Mouse (Mus musculus): Measurements from ENCODE around the gene Ftsj1.

Ftsj1 gene

DNA sequence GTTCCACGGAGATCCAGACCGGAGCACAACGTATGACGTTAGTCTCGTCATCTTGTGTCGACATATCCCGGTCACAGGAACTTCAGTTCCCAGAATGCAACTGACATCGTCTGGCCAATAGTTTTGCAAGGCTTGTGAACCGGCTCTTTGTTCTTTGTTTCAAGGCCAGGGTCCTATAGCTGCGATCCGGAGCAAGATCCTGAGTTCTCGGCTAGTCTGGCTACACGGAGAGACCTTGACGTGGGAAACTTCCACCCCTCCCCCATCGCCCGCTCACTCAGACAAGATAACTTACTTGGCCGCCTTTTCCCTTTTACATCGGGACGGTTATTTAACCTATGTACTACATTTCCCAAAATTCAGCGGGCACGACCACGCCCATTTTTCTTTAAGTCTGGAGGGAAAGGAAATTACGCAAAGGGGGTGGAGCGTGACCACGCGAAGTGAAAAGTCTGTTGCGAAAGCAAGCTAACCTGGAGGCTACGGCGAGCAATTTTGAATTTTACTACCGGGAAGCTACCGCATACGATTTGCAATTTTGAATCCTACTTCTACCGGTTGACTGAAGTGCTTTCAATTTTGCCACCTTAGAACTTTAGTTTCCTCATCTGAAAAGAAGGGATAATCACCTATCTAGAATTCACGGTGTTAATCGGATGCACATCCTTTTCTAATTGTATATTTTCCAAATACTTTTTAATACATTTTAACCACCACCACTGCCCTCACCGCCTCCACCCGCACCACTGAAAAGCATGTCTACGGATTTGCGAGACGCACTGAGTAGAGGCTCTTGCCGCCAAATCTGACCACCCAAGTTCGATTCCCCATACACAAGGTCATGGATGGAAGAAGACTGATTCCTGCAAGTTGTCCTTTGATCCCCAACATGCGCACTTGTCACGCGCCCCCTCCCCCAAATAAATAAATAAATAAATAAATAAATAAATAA, at the start of gene Ftsj1:
Ftsj1 (minus strand) TSS at position 73 of the 952 bp plus-strand sequence.
- peak; percentile 79 for DNase-seq (ENCODE audit: low read depth, low spot score)

- no peak for DNase-seq (ENCODE audit: low read depth, low spot score)
Measured at GRCm38 (mm10) chrX:8288621-8289020, 36.4 kb upstream of the Ftsj1 start.

- no peak for DNase-seq (ENCODE audit: low read depth, low spot score)
Measured at GRCm38 (mm10) chrX:8274056-8274455, 21.9 kb upstream of the Ftsj1 start.

GRCm38 (mm10) chrX:8272000-8272399, 19.8 kb upstream of the Ftsj1 start:
- no peak for DNase-seq (ENCODE audit: low read depth, low spot score)

GRCm38 (mm10) chrX:8271083-8271820, 19.0 kb upstream of the Ftsj1 start, which contains the start of gene Slc38a5:
Gene Slc38a5 (plus strand): TSS chrX:8271133.
- DNase-seq (ENCODE audit: low read depth, low spot score) = no peak

GRCm38 (mm10) chrX:8264222-8264621, 12.0 kb upstream of the Ftsj1 start:
- no peak for DNase-seq (ENCODE audit: low read depth, low spot score)

DNA sequence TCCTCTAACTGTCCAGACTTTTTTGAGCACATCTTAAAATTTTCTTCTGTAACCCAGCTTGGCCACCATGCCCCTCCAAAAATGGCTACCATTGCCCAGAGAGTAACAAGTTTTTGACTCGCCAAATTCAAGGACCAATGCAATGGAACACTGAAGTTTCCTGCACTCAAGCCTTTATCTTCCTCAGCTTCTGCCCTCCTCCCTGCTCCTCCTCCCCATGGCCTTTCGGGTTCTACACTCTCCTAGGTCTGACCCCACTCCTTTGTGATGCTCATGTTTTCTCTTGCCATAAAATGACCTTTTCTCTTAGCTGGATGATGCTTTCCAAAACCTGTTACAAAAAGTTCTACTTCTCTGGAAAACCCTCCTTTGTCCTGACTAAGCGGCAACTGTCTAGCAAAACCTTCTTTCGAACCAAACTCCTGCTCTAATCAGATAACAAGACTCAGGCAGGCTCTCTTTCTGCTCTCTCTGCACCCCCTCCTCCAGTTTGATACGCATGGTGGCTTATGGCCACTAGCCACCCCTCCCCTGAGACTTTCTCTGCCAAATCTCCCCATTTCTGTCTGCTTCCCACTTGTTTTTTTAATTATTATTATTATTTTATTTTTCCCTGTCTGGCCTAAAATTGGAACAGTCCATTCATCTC, 11.1 kb upstream of the Ftsj1 start:
- no peak for DNase-seq (ENCODE audit: low read depth, low spot score)

- DNase-seq (ENCODE audit: low read depth, low spot score) = no peak
Measured at GRCm38 (mm10) chrX:8259478-8259877, 7.3 kb upstream of the Ftsj1 start.

DNA sequence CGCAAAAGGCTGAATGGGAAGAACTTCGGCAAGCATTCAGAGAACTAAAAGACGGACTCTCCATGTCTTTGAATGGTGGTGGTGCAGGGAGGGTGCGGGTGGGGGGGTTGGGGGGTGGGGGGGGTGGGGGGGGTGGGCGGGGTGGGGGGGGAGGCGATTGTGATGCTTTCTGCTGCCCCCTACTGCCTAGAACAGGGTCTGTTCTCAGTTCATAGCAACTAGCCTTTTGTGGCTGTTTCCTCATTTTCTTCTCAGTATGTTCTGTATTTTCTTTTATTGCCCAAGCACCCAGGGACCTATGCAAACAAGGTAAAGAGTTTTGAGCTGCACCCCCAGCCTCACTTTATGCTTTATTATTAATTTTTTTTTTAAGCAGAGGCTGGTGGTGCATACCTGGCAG, 3.6 kb upstream of the Ftsj1 start:
- DNase-seq (ENCODE audit: low read depth, low spot score) = no peak

GRCm38 (mm10) chrX:8253711-8254110, 1.5 kb upstream of the Ftsj1 start:
- DNase-seq (ENCODE audit: low read depth, low spot score) = no peak

- DNase-seq (ENCODE audit: low read depth, low spot score) = no peak
Measured at GRCm38 (mm10) chrX:8251789-8252333, 345 bp downstream of the Ftsj1 start.

DNA sequence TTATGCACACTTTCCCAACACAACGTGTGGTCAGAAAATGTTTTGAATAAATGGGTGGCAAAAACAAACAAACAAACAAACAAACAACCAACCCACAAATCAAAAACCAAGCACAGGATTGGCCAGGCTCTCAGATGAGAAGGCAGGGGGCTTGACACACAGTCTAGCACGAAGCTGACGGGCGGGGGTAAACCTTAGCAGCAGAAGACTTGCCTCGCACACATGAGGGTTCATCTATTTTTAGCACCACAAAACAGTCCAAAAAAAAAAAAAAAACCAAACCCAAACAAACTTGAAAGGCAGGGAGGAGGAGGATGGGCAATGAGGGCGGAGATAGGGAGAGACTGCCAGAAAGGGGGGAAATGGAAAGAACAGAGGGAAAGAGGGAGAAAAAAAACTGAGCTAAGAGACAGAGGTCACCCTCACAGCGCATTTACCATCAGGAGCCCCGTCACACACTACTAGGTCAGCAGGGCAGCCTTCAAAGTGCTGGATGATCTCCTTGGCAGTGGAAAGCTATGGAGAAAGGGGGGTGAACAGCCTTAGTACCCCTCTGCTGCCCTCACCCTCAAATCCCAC, 3.6 kb downstream of the Ftsj1 start:
- DNase-seq (ENCODE audit: low read depth, low spot score) = no peak

DNA sequence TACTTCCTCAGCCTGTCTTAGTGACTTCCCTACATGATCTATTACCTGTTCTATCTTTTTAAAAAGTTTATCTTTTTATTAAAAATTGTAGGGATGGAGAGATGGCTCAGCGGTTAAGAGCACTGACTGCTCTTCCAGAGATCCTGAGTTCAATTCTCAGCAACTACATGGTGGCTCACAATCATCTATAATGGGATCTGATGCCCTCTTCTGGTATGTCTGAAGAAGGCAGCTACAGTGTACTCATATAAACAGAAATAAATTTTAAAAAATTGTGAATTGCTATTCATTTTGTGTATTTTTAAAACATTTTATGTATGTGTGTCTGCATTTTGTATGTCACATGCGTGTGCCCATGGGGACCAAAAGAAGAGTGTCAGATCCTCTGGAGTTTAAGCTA, 4.5 kb downstream of the Ftsj1 start:
- no peak for DNase-seq (ENCODE audit: low read depth, low spot score)

- DNase-seq (ENCODE audit: low read depth, low spot score) = no peak
Measured at GRCm38 (mm10) chrX:8238804-8239395, 13.3 kb downstream of the Ftsj1 start.

DNA sequence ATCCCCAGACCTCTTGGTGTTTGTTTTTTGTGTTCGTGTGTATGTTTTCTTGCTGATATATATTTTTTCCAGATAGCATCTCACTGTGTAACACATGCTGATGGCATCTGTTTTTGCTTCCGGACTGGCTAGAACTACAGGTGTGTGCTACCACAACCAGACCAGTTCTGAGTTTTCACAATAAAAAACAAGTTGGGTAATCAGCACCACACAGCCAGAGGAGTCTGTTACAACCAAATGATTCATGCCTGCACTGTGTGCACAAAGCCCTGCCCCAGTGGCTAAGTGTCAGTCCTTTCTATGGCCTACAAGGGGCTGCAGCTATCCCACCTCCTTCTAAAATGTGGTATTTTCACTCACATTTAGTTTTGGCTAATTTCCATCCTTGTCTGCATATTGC, 15.5 kb downstream of the Ftsj1 start:
- no peak for DNase-seq (ENCODE audit: low read depth, low spot score)

GRCm38 (mm10) chrX:8233602-8234001, 18.6 kb downstream of the Ftsj1 start:
- DNase-seq (ENCODE audit: low read depth, low spot score) = no peak

DNA sequence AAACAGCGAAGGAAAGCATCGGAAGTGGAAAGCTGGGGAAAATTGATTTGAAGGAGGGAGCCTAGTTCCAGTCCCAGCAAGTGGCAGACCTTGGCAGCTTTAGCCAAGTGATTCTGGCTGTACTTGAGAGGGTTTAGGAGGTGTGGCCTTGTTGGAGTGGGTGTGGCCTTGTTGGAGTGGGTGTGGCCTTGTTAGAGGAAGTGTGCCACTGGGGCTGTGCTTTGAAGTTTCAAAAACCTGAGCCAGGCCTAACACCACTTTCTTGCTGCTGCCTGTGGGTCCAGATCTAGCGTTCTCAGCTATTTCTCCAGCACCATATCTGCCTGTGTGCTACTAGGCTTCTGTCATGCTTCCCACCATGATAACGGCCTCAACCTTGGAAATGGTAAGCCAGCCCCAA, 21.9 kb downstream of the Ftsj1 start:
- DNase-seq (ENCODE audit: low read depth, low spot score) = no peak

DNA sequence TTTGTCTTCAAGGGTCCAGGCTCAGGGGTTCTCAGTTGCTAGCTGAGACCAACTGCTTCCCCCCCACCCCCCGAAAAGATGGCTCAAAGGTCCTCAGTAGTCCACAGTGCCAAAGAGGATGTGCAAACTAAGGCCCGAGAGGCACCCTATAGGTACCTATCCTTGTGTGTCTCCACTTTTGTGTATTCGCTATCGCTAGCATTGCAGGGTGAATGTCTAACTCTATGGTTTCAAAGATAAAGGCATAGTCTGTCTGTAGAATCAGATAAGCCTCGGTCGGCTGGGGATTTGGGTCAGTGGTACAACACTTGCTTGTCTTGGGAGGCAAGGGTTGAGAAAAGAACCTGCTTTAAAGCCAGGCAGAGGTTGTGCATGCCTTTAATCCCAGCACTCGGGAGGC, 28.7 kb downstream of the Ftsj1 start:
- DNase-seq (ENCODE audit: low read depth, low spot score) = no peak

DNA sequence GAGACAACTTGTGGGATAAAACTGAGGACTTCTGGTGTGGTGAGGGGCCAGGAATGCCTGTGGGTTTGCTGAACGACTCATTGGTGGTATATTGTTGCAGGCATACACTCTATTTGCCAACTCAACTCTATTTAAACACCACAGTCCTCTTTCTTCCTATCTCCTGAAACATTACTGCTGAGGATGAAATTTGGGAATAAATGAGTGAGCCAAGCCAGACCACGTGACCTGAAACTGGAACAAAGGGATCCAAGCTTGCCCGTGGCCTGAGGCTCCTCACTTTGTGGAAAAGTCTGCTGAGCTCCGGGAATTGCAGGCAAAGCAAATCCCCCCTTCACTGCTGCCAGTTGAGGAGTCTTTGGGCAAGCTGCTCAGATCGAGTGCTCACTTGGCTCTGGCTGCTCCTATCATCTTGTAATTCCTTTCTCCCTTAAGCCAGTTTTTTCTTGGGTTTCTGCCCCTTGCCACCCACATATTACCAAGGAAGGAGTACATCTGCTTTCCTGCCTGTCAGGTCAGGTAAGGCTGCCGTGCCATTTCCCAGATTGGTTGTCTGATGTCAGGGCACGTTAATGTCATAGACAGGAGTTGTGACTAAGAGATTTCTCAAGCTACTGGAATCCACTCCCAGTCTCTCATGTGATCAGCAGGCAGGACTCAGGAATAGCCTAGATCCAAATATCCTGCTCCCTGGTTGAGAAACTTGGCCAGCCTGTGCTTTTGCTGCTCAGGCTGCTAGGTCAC, 29.4 kb downstream of the Ftsj1 start:
- no peak for DNase-seq (ENCODE audit: low read depth, low spot score)

GRCm38 (mm10) chrX:8222296-8222677, 29.9 kb downstream of the Ftsj1 start:
- no peak for DNase-seq (ENCODE audit: low read depth, low spot score)

All from embryo, embryonic 11.5 days (tissue).